ENCODE assay signal across 8 mouse cellular contexts in genomic region chr1:179506530-179507315, GRCm38 (mm10). TPM values are rescaled to one million over a fixed set of nuclear protein-coding genes. Genes with fewer than 3 reads are reported as not detected.
DNase-seq lines count a peak whose midpoint lies in the region; ATAC-seq lines count a peak whose summit lies in the region.

No protein-coding gene starts in this region.

- no peak overlapping the region for H3K4me2 ChIP-seq in heart, embryonic 12.5 days
- no peak overlapping the region for H3K4me2 ChIP-seq in midbrain, embryonic 15.5 days

- WGBS in heart, embryonic 12.5 days, result 59% methylated on average over 9 of the region's 9 CpGs
- 57% methylated on average over 9 of the region's 9 CpGs for WGBS in heart, embryonic 10.5 days
- 66% methylated on average over 9 of the region's 9 CpGs for WGBS in midbrain, embryonic 15.5 days

- H3K9me3 ChIP-seq in heart, embryonic 12.5 days (replicated peaks), result no peaks in the 10 kb centered on the region
- H3K9me3 ChIP-seq in heart, embryonic 10.5 days, result no peaks in the 10 kb centered on the region
- H3K9me3 ChIP-seq in midbrain, embryonic 15.5 days, result no peaks in the 10 kb centered on the region

- no peak overlapping the region for H3K9ac ChIP-seq in heart, embryonic 12.5 days
- no peak overlapping the region for H3K9ac ChIP-seq in midbrain, embryonic 15.5 days

- no peaks in the 10 kb centered on the region for H3K4me1 ChIP-seq in heart, embryonic 12.5 days (replicated peaks)
- H3K4me1 ChIP-seq in heart, embryonic 10.5 days, result peaks cover 3% of the 10 kb centered on the region; the same call in 1 of the 2 replicates
- H3K4me1 ChIP-seq in midbrain, embryonic 15.5 days, result no peaks in the 10 kb centered on the region

- H3K36me3 ChIP-seq in heart, embryonic 12.5 days, result no peaks in the 10 kb centered on the region
- H3K36me3 ChIP-seq in heart, embryonic 10.5 days, result no peaks in the 10 kb centered on the region
- no peaks in the 10 kb centered on the region for H3K36me3 ChIP-seq in midbrain, embryonic 15.5 days (replicated peaks)

- H3K27me3 ChIP-seq in heart, embryonic 12.5 days (replicated peaks), result no peaks in the 10 kb centered on the region
- H3K27me3 ChIP-seq in heart, embryonic 10.5 days (ENCODE audit: insufficient read depth, poor library complexity, severe bottlenecking), result no peaks in the 10 kb centered on the region
- no peaks in the 10 kb centered on the region for H3K27me3 ChIP-seq in midbrain, embryonic 15.5 days (replicated peaks)

- no peak overlapping the region for H3K4me3 ChIP-seq in heart, embryonic 12.5 days
- H3K4me3 ChIP-seq in heart, embryonic 10.5 days, result no peak overlapping the region
- no peak overlapping the region for H3K4me3 ChIP-seq in midbrain, embryonic 15.5 days

- no peak for DNase-seq in heart, embryonic 10.5 days (ENCODE audit: low spot score)
- DNase-seq in A20 (ENCODE audit: low read depth, low spot score), result peak; percentile 74
- peak; percentile 51 for DNase-seq in T-cell, adult 2 months (ENCODE audit: low spot score)
- DNase-seq in embryo, embryonic 9.5 days (ENCODE audit: extremely low spot score), result peak; percentile 16
- peak; percentile 34 for DNase-seq in lung, postnatal 10 days

- no peak overlapping the region for H3K27ac ChIP-seq in heart, embryonic 12.5 days (ENCODE audit: poor library complexity, severe bottlenecking)
- no peak overlapping the region for H3K27ac ChIP-seq in heart, embryonic 10.5 days
- no peak overlapping the region for H3K27ac ChIP-seq in midbrain, embryonic 15.5 days

- ATAC-seq in heart, embryonic 12.5 days (ENCODE audit: insufficient number of reproducible peaks, low FRiP score), result 0 out of 2 replicates have a peak, but pooled peaks have one; percentile 18
- ATAC-seq in monocyte, adult 5-6 weeks (replicated peaks; ENCODE audit: insufficient number of reproducible peaks, low FRiP score, low TSS enrichment, poor library complexity, severe bottlenecking), result no peak
- no peak for ATAC-seq in midbrain, embryonic 15.5 days (replicated peaks)

RNA-seq across cellular contexts. Expression of gene Smyd3, which starts 11.1 kb away (rescaled TPM):
- 11.5 and 12.2 TPM in 2 replicates for polyA plus RNA-seq in heart, embryonic 12.5 days (2016; fragmentation: Nextera tagmentation; extraction: Ambion mirVana)
- 11.4 and 16.1 TPM in 2 replicates for polyA plus RNA-seq in heart, embryonic 10.5 days (2016; fragmentation: Nextera tagmentation; extraction: Ambion mirVana)
- total RNA-seq in monocyte, adult 5-6 weeks (2017), result 10.6 to 34.7 TPM (median 14.3 TPM) in 3 replicates
- polyA plus RNA-seq in midbrain, embryonic 15.5 days (2015; fragmentation: Nextera tagmentation; extraction: Ambion mirVana), result 23.5 and 24.8 TPM in 2 replicates

RNA-seq across cellular contexts. Expression of gene Tfb2m, which starts 39.3 kb away (rescaled TPM):
- polyA plus RNA-seq in heart, embryonic 12.5 days (2016; fragmentation: Nextera tagmentation; extraction: Ambion mirVana), result 25.6 and 26.1 TPM in 2 replicates
- polyA plus RNA-seq in heart, embryonic 10.5 days (2016; fragmentation: Nextera tagmentation; extraction: Ambion mirVana), result 22.4 and 24.7 TPM in 2 replicates
- 30.5 to 41.7 TPM (median 32.7 TPM) in 3 replicates for total RNA-seq in monocyte, adult 5-6 weeks (2017)
- 22.7 and 25.8 TPM in 2 replicates for polyA plus RNA-seq in midbrain, embryonic 15.5 days (2015; fragmentation: Nextera tagmentation; extraction: Ambion mirVana)

RNA-seq across cellular contexts. Expression of gene Cnst, which starts 39.4 kb away (rescaled TPM):
- polyA plus RNA-seq in heart, embryonic 12.5 days (2016; fragmentation: Nextera tagmentation; extraction: Ambion mirVana), result 20.5 and 22.2 TPM in 2 replicates
- 15.9 and 18.9 TPM in 2 replicates for polyA plus RNA-seq in heart, embryonic 10.5 days (2016; fragmentation: Nextera tagmentation; extraction: Ambion mirVana)
- total RNA-seq in monocyte, adult 5-6 weeks (2017), result 46.3 to 67.5 TPM (median 54.8 TPM) in 3 replicates
- 28.8 and 30.2 TPM in 2 replicates for polyA plus RNA-seq in midbrain, embryonic 15.5 days (2015; fragmentation: Nextera tagmentation; extraction: Ambion mirVana)
